Mouse (Mus musculus) heart, adult 2 months (tissue): Measurements from ENCODE around the gene Phgdh.

Experiments used
- CTCF ChIP-seq: fragments of 200-600 bp; IDR thresholded peaks from 2 replicates; pipeline ENCODE4 v1.8.1; 2022; ENCODE audit warnings: antibody characterized with exemption, mild to moderate bottlenecking, moderate library complexity
- POLR2A ChIP-seq: fragments of 200-500 bp; IDR thresholded peaks from 2 replicates; pipeline ENCODE4 v1.6.1; 2011; ENCODE audit warnings: mild to moderate bottlenecking, low read depth, low read length, control low read depth; ENCODE audit not compliant: insufficient read depth

GRCm38 (mm10) chr3:98387756-98388155 is 48.0 kb upstream of the Phgdh start:
- no peak for TF ChIP-seq POLR2A
- no peak for TF ChIP-seq CTCF
